Mouse (Mus musculus) brain, embryonic 14.5 days (tissue): ENCODE data around the gene Six2.

Experiments
- CTCF ChIP-seq: fragments of 200-500 bp; IDR thresholded peaks from 2 replicates; pipeline ENCODE4 v1.5.1; 2012; ENCODE audit warnings: inconsistent platforms, mild to moderate bottlenecking, moderate library complexity, borderline replicate concordance; ENCODE audit not compliant: insufficient read depth, insufficient read length; ENCODE audit errors: extremely low read depth
- POLR2A ChIP-seq: fragments of 200-500 bp; IDR thresholded peaks from 2 replicates; pipeline ENCODE4 v1.6.1; 2012; ENCODE audit warnings: mild to moderate bottlenecking, inconsistent platforms, borderline replicate concordance; ENCODE audit not compliant: poor library complexity, insufficient read depth, insufficient read length, severe bottlenecking; ENCODE audit errors: extremely low read depth

GRCm38 (mm10) chr17:85680116-85680850, 7.8 kb downstream of the Six2 start:
- TF ChIP-seq CTCF: no peak
- no peak for TF ChIP-seq POLR2A
